8 mouse cellular contexts compared by ENCODE assay signal in the genomic region with DNA sequence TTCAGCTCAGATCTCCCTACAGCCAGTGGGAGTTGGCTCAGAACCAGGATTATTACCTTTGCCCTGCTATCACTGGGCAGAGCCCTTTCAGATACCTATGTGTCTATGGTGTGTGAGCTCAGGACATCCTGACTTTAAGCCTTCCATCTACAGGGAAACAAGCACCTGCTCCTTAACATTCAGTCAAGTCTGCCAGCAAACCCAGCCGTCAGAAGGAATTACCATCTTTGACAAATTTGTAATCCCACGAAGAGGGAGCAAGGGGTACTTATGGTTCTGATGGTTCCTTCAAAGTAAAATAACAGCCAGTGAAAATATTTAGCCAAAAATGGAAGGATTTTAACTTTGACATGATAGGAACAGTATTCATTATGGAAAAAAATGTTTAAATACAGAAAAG.
"Had no signal": no experiment of that assay in that cellular context is flagged by ENCODE, and none has a peak within 500 bp of the region (broad histone marks: within the 10 kb centered on the region; RNA-seq: fewer than 3 reads in every experiment).

No protein-coding gene starts in this region.

- DNase-seq: liver, postnatal 0 days; lung, adult 2 months; lung, postnatal 14 days; lung, postnatal 36 days; right cerebral cortex, postnatal 14 days; thymus, adult 2 months; thymus, postnatal 25 days; thymus, postnatal 4 days had no signal
